Mouse (Mus musculus) NIH3T3 (cell line): ENCODE measurements at regions not wholly inside any gene's neighbourhood (a gene's known extent, or its start where the extent isn't known, plus 50 kb on each side); places are given as distances from the start of the nearest gene placed in this dataset.

ENCODE experiments used
- DNase-seq: peaks from one replicate; pipeline ENCODE4 v3.0.0-alpha.2; 2012; ENCODE audit warnings: low read depth

DNA sequence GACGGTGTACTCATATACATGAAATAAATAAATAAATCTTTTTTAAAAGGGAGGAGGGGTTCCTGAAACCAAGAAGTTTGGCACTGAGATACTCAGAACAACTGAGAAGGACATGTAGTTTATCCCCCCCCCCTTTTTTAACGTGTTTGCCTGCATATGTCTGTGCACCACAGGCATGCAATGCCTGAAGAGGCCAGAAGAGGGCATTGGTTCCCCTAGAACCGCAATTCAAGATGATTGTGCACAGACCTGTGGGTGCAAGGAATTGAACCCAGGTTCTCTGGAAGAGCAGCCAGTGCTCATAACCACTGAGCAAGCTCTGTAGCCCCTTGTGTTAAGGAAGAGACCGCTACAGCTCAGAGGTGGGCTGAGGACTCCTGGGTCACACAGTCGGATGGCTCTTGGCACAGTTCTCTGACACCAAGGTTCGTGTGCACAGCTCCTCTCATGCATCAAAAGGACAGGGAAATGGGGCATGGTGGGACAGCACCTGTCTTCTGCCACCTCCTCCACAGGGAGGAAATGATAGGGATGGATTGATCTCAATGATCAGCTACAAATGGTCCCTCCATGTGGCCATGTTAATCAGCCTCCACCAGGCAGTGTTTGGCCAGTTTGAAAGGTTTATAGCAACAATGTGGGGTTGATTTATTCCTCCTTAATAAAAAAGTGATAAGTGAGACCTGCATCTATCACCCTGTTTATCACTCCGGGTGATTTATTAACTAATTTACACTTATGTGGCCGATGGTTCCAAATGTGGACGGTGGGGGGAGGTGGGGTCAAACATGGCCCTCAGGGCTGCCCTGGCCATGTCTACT is 58.5 kb upstream of the Top1 start:
- DNase-seq, result no peak

DNA sequence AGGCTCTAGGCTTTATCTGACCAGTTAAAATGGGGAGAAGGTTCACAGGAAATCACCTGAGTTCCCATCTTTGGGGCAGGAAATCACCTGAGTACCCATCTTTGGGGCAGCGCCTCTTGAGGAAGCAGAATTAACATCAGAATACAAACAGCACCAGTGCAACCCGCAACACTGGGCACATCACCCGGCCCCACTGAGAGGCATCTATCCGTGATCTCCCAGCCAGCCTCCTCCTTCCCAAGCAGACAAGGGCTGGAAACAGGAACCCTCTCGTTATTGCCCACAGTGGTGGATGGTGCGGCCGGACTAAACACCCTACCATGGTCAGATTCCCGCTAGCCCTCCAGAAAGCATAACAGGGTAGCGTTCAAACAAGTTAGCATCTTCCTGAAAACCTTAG is 57.3 kb upstream of the Top1 start:
- no peak for DNase-seq

DNA sequence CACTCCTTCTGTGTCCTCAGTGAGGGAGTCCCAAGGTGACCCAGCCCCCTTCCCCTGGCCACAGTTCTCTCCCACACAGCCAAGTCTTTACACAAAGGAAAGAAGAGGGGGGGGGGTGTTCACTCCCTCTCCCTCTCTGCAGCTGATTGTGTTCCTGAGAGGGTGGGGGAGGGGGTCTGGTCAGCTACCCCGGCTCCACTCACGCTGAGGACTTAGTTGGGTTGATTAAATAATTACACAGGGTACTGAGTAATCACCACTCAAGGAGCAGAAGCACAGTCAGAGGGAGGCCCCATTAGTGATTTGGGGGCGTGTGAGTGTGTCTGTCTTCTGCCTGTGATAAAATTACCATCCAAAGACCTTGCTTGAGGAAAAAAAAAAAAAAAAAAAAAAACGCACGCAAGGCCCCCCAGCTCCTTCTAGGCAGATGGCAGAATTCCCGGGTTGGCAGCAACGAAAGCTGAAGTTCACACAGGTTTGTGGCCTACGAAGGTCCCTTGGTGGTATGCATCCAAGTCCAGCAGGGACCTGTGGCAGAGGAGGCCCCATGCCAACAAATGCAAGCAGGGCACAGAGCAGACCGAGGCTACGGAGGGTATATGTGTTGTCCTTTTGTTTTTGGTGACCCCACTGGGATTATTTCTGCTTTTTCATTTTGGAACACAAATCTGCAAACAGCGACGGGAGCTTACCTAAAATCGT is 55.3 kb upstream of the Top1 start:
- DNase-seq, result no peak

DNA sequence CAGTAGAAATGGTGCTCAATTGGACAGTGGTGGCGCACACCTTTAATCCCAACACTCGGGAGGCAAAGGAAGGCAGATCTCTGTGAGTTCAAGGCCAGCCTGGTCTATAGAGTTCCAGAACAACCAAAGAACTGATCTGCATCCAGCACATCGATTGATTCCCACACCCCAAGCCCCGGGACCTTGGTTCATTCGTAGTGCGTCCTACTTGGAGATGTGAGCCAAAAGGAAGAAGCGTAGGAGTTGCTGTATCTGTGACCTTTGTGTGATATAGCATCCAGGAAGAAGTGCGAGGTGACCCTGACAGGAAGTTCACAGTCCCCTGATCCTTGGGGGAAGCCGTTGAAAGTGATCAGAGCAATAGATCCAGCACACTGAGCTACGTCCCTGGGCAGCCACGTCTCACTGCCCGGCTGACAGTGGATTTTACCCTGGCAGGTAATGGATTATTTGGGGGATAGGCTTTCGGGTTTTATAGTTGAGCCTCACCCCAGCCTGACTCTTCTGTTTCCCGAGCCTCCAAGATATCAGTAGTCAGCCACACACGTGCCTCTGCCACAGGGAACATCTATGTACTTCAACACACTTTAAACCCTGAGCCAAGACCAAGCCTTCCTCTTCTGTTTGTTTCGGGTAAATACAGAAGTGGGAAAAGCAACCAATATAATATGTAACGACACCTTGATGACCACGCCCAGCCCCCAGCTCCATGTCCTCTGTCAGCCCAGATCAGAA is 54.1 kb upstream of the Top1 start:
- no peak for DNase-seq

DNA sequence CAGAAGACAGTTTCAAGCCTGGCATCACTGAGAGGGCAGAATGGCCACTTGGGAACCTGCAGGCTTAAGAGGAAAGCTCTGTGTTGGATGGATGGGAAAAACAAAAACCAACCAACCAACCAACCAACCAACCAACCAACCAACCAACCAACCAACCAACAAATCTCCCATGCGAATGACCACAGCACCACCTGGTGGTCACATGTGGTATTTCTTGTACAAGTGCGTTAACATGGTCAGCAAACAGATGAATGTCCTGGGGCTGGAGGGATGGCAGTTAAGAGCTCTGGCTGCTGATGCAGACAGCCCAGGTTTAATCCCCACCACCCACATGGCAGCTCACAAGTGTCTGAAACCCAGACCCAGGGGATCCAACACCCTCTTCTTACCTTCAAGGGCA is 52.7 kb upstream of the Top1 start:
- DNase-seq, result peak; percentile 86
